Mouse (Mus musculus) midbrain, embryonic 16.5 days (tissue): Measurements from ENCODE around the gene Gabarap. TPM values are rescaled to one million over a fixed set of nuclear protein-coding genes. Genes with fewer than 3 reads are reported as not detected.

Source experiments
- ATAC-seq: fragments of 200-750 bp; cut with Nextera tagmentation; 2 replicates; pipeline ENCODE4 v1.8.0; 2017; ENCODE audit warnings: moderate TSS enrichment
- H3K27ac ChIP-seq: fragments of 300-500 bp; sonication (generic); 2 replicates; pipeline ENCODE4 v1.5.1; 2014; ENCODE audit warnings: mild to moderate bottlenecking, low read length, mixed read lengths
- H3K27me3 ChIP-seq: fragments of 300-500 bp; sonication (generic); 2 replicates; pipeline ENCODE4 v1.6.1; 2014; ENCODE audit warnings: low read depth, low read length, mixed read lengths; ENCODE audit not compliant: control insufficient read depth, insufficient read depth
- H3K36me3 ChIP-seq: fragments of 300-500 bp; sonication (generic); 2 replicates; pipeline ENCODE4 v1.6.1; 2014; ENCODE audit warnings: mild to moderate bottlenecking, low read length, moderate library complexity, mixed read lengths; ENCODE audit not compliant: control insufficient read depth, insufficient read depth
- H3K4me1 ChIP-seq: fragments of 300-500 bp; sonication (generic); 2 replicates; pipeline ENCODE4 v1.6.1; 2014; ENCODE audit warnings: mild to moderate bottlenecking, low read length, mixed read lengths; ENCODE audit not compliant: control insufficient read depth, insufficient read depth
- H3K4me2 ChIP-seq: fragments of 300-500 bp; sonication (generic); 2 replicates; pipeline ENCODE4 v1.6.1; 2014; ENCODE audit warnings: mild to moderate bottlenecking, low read length, mixed read lengths
- H3K4me3 ChIP-seq: fragments of 300-500 bp; sonication (generic); 2 replicates; pipeline ENCODE4 v1.5.1; 2014; ENCODE audit warnings: low read depth, mild to moderate bottlenecking, low read length, moderate library complexity, mixed read lengths
- H3K9ac ChIP-seq: fragments of 300-500 bp; sonication (generic); 2 replicates; pipeline ENCODE4 v1.6.1; 2014; ENCODE audit warnings: low read depth, low read length, mixed read lengths
- H3K9me3 ChIP-seq: fragments of 300-500 bp; sonication (generic); replicated peaks from 2 replicates; pipeline ENCODE4 v1.6.1; 2014; ENCODE audit warnings: mild to moderate bottlenecking, low read length, mixed read lengths; ENCODE audit not compliant: control insufficient read depth, poor library complexity, severe bottlenecking
- WGBS: fragments of 180-500 bp; shearing (Covaris S2); extraction: QIAGEN DNeasy Blood & Tissue Kit; methylation state at CpG from one replicate; pipeline ENCODE4 v1.1.7; 2014; 5-methylcytosine and 5-hydroxymethylcytosine counted together
- polyA plus RNA-seq: library from polyadenylated mRNA; unstranded; fragments of >200 nt; fragmentation: Nextera tagmentation; extraction: Ambion mirVana; gene quantifications from 2 replicates; pipeline ENCODE4 v1.2.1, GENCODE M21; 2015

The Gabarap gene
- polyA plus RNA-seq, 1 experiment from 2014 or later, result 527 TPM

- Histone ChIP-seq H3K9ac (peak overlapping the region; percentile 99), H3K9me3 (no peaks in the 10 kb centered on the region), H3K27ac (peak overlapping the region; percentile 98), H3K27me3 (no peaks in the 10 kb centered on the region), H3K36me3 (peaks cover 18% of the 10 kb centered on the region), H3K4me1 (peaks cover 26% of the 10 kb centered on the region), H3K4me2 (peak overlapping the region; percentile 92), H3K4me3 (peak overlapping the region; percentile 98)
- under 1% methylated on average over 43 of the region's 60 CpGs for whole genome bisulfite sequencing
- ATAC-seq, result peak; percentile 92
Observed at GRCm38 (mm10) chr11:69980196-69981140, 10.5 kb upstream of the Gabarap start.

- H3K27ac ChIP-seq, result peak within 1 kb of the TSS; percentile 98
- peak within 1 kb of the TSS; percentile 98 for H3K4me3 ChIP-seq
- H3K4me1 ChIP-seq, result peaks cover 26% of the 10 kb centered on the region
- WGBS, result under 1% methylated on average over 40 of the region's 43 CpGs
- H3K27me3 ChIP-seq, result no peaks in the 10 kb centered on the region
- peak within 1 kb of the TSS; percentile 99 for H3K9ac ChIP-seq
- H3K4me2 ChIP-seq, result peak within 1 kb of the TSS; percentile 92
- H3K36me3 ChIP-seq, result peaks cover 16% of the 10 kb centered on the region
- ATAC-seq, result peak; percentile 43; the same call in 1 of the 2 replicates
- H3K9me3 ChIP-seq, result no peaks in the 10 kb centered on the region
Observed at GRCm38 (mm10) chr11:69981141-69981762, 9.7 kb upstream of the Gabarap start, which contains the start of gene Ctdnep1. Ctdnep1 (plus strand) TSS chr11:69981156.

GRCm38 (mm10) chr11:69982225-69982624 is 8.7 kb upstream of the Gabarap start, which contains the start of gene Elp5:
Elp5 (minus strand) TSS chr11:69982517.
- 65% methylated on average over 8 of the region's 8 CpGs for WGBS
- H3K27me3 ChIP-seq, result no peaks in the 10 kb centered on the region
- H3K36me3 ChIP-seq, result peaks cover 19% of the 10 kb centered on the region
- no peaks in the 10 kb centered on the region for H3K9me3 ChIP-seq
- H3K27ac ChIP-seq, result peak within 1 kb of the TSS; percentile 98
- peak within 1 kb of the TSS; percentile 66 for H3K4me2 ChIP-seq
- H3K4me3 ChIP-seq, result peak within 1 kb of the TSS; percentile 98
- ATAC-seq, result no peak
- peaks cover 26% of the 10 kb centered on the region for H3K4me1 ChIP-seq
- peak within 1 kb of the TSS; percentile 99 for H3K9ac ChIP-seq

- no peaks in the 10 kb centered on the region for H3K27me3 ChIP-seq
- H3K9ac ChIP-seq, result peak overlapping the region; percentile 99
- ATAC-seq, result no peak
- H3K4me2 ChIP-seq, result peak overlapping the region; percentile 66
- H3K4me3 ChIP-seq, result no peak overlapping the region
- H3K27ac ChIP-seq, result no peak overlapping the region
- H3K36me3 ChIP-seq, result peaks cover 21% of the 10 kb centered on the region
- WGBS, result 20% methylated on average over 5 of the region's 5 CpGs
- peaks cover 26% of the 10 kb centered on the region for H3K4me1 ChIP-seq
- no peaks in the 10 kb centered on the region for H3K9me3 ChIP-seq
Observed at GRCm38 (mm10) chr11:69982877-69983276, 8.1 kb upstream of the Gabarap start.

GRCm38 (mm10) chr11:69983377-69983776 is 7.6 kb upstream of the Gabarap start:
- Histone ChIP-seq H3K36me3 (peaks cover 24% of the 10 kb centered on the region), H3K4me2 (peak overlapping the region; percentile 66; the same call in 1 of the 2 replicates), H3K4me3 (no peak overlapping the region), H3K4me1 (peaks cover 26% of the 10 kb centered on the region), H3K9ac (peak overlapping the region; percentile 99; the same call in 1 of the 2 replicates), H3K27ac (no peak overlapping the region), H3K27me3 (no peaks in the 10 kb centered on the region), H3K9me3 (no peaks in the 10 kb centered on the region)
- ATAC-seq, result no peak
- 86% methylated on average over 4 of the region's 4 CpGs for WGBS

- Histone ChIP-seq H3K27me3 (no peaks in the 10 kb centered on the region), H3K4me1 (peaks cover 18% of the 10 kb centered on the region), H3K9me3 (no peaks in the 10 kb centered on the region), H3K9ac (no peak overlapping the region), H3K36me3 (peaks cover 34% of the 10 kb centered on the region), H3K27ac (no peak overlapping the region), H3K4me2 (no peak overlapping the region), H3K4me3 (no peak overlapping the region)
- WGBS, result 90% methylated on average over 8 of the region's 8 CpGs
- ATAC-seq, result no peak
Observed at GRCm38 (mm10) chr11:69984431-69984830, 6.5 kb upstream of the Gabarap start.

GRCm38 (mm10) chr11:69989949-69990348 is 994 bp upstream of the Gabarap start:
- H3K9ac ChIP-seq, result no peak overlapping the region
- no peaks in the 10 kb centered on the region for H3K9me3 ChIP-seq
- peaks cover 19% of the 10 kb centered on the region for H3K4me1 ChIP-seq
- no peaks in the 10 kb centered on the region for H3K27me3 ChIP-seq
- peaks cover 33% of the 10 kb centered on the region for H3K36me3 ChIP-seq
- no peak for ATAC-seq
- WGBS, result 87% methylated on average over 8 of the region's 8 CpGs
- no peak overlapping the region for H3K4me3 ChIP-seq
- no peak overlapping the region for H3K27ac ChIP-seq
- H3K4me2 ChIP-seq, result no peak overlapping the region

- peaks cover 25% of the 10 kb centered on the region for H3K36me3 ChIP-seq
- H3K27ac ChIP-seq, result peak overlapping the region; percentile 83
- H3K27me3 ChIP-seq, result no peaks in the 10 kb centered on the region
- H3K9ac ChIP-seq, result peak overlapping the region; percentile 72
- H3K9me3 ChIP-seq, result no peaks in the 10 kb centered on the region
- WGBS, result 0% methylated on average over 15 of the region's 15 CpGs
- H3K4me3 ChIP-seq, result peak overlapping the region; percentile 54
- H3K4me1 ChIP-seq, result peaks cover 19% of the 10 kb centered on the region
- 0 out of 2 replicates have a peak, but pooled peaks have one; percentile 5 for ATAC-seq
- peak overlapping the region; percentile 60 for H3K4me2 ChIP-seq
Observed at GRCm38 (mm10) chr11:69991711-69992110, 768 bp downstream of the Gabarap start.
